In the genomic region with DNA sequence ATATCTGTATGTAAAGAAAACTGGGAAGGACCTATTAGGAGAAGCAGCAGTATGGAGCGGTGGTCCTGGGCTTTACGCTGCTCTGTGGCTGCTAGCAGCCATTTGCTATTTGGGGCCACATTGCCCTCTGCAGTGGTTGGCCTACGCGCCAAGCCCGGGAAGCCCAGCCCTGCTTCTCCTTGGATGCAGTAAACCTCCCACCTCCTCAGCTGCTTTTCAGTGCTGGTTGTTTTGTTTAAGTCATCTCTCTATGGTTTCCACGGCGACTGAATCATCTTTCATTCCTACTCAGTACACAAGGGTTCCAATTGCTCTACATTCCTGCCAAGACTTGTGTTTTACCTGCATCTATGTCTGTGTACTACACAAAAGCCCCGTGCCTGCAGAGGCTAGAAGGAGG, we compare ENCODE assay signal across 30 mouse cellular contexts. TPM values are rescaled to one million over a fixed set of nuclear protein-coding genes. Genes with fewer than 3 reads are reported as not detected.
A peak's percentile ranks its signal among the peaks of the same experiment; 100 is the strongest.
DNase-seq lines count a peak whose midpoint lies in the region; ATAC-seq and TF ChIP-seq lines count a peak whose summit lies in the region.
"Had no signal": no experiment of that assay in that cellular context is flagged by ENCODE, and none has a peak within 500 bp of the region (broad histone marks: within the 10 kb centered on the region; RNA-seq: fewer than 3 reads in every experiment).

No protein-coding gene starts in this region.

- H3K27ac ChIP-seq in hindbrain, embryonic 16.5 days (ENCODE audit: low read depth, low read length): no peak overlapping the region
- H3K27ac ChIP-seq in hindbrain, embryonic 14.5 days: no peak overlapping the region
- H3K27ac ChIP-seq in olfactory bulb, adult 2 months (ENCODE audit: insufficient read depth, low read depth, low read length): 0 out of 2 replicates have a peak overlapping the region, but pooled peaks have one; percentile 15
- H3K27ac ChIP-seq: heart, embryonic 10.5 days; heart, embryonic 15.5 days; hindbrain, embryonic 12.5 days; liver, embryonic 12.5 days; midbrain, embryonic 15.5 days; neural tube, embryonic 15.5 days had no signal

- H3K4me1 ChIP-seq in hindbrain, embryonic 16.5 days (ENCODE audit: control insufficient read depth, insufficient read depth, low read depth, low read length): no peaks in the 10 kb centered on the region
- H3K4me1 ChIP-seq in hindbrain, embryonic 14.5 days (replicated peaks; ENCODE audit: control insufficient read depth, insufficient read depth, low read length): no peaks in the 10 kb centered on the region
- peaks cover 64% of the 10 kb centered on the region for H3K4me1 ChIP-seq in E14TG2a.4 (replicated peaks; ENCODE audit: low read depth, low read length)
- peaks cover 6% of the 10 kb centered on the region for H3K4me1 ChIP-seq in olfactory bulb, adult 2 months (ENCODE audit: control insufficient read depth, insufficient read depth, low read length)
- no peaks in the 10 kb centered on the region for H3K4me1 ChIP-seq in lung, adult 2 months (ENCODE audit: control insufficient read depth, insufficient read depth, low read length)
- H3K4me1 ChIP-seq: hindbrain, embryonic 12.5 days; liver, embryonic 12.5 days; midbrain, embryonic 15.5 days; neural tube, embryonic 15.5 days had no signal

- no peaks in the 10 kb centered on the region for H3K27me3 ChIP-seq in hindbrain, embryonic 16.5 days (replicated peaks; ENCODE audit: control insufficient read depth, insufficient read depth, low read length)
- H3K27me3 ChIP-seq in hindbrain, embryonic 14.5 days (ENCODE audit: control insufficient read depth, insufficient read depth, low read length): no peaks in the 10 kb centered on the region
- H3K27me3 ChIP-seq in E14TG2a.4 (ENCODE audit: insufficient read depth, low read length): no peaks in the 10 kb centered on the region
- H3K27me3 ChIP-seq: heart, embryonic 15.5 days; hindbrain, embryonic 12.5 days; liver, embryonic 12.5 days; midbrain, embryonic 15.5 days; neural tube, embryonic 15.5 days had no signal

- no peak for DNase-seq in hindbrain, embryonic 14.5 days (ENCODE audit: low spot score)
- DNase-seq in ES-CJ7 (ENCODE audit: low read depth, low spot score): peak; percentile 60
- DNase-seq in lung, adult 2 months: no peak
- no peak for DNase-seq in ovary, postnatal 10 days (ENCODE audit: low spot score)
- DNase-seq: adrenal gland, postnatal 14 days; B cell, adult 2 months; cerebellum, adult 18-20 months; cerebellum, postnatal 14 days; gastrocnemius, postnatal 25 days; heart, adult 11 months; kidney, adult 11 months; kidney, postnatal 14 days; layer of hippocampus, adult 9-11 months; liver, postnatal 0 days; lung, postnatal 10 days; spleen, adult 18-20 months; thymus, adult 18-20 months; thymus, postnatal 25 days had no signal

- H3K36me3 ChIP-seq in hindbrain, embryonic 16.5 days (ENCODE audit: control insufficient read depth, insufficient read depth, low read length): peaks cover 31% of the 10 kb centered on the region
- peaks cover 85% of the 10 kb centered on the region for H3K36me3 ChIP-seq in hindbrain, embryonic 14.5 days (replicated peaks; ENCODE audit: control insufficient read depth, insufficient read depth)
- H3K36me3 ChIP-seq in E14TG2a.4 (ENCODE audit: insufficient read depth, low read length): peaks cover 35% of the 10 kb centered on the region

- WGBS in hindbrain, embryonic 16.5 days: 71% methylated on average over 8 of the region's 8 CpGs
- 80% methylated on average over 8 of the region's 8 CpGs for WGBS in hindbrain, embryonic 14.5 days
- 58% methylated on average over 8 of the region's 8 CpGs for WGBS in olfactory bulb, adult 2 months
- 86% methylated on average over 8 of the region's 8 CpGs for WGBS in lung, adult 2 months

- H3K9me3 ChIP-seq in hindbrain, embryonic 16.5 days (ENCODE audit: control insufficient read depth, low read length): no peaks in the 10 kb centered on the region
- H3K9me3 ChIP-seq in hindbrain, embryonic 14.5 days (ENCODE audit: control insufficient read depth, low read length): no peaks in the 10 kb centered on the region
- H3K9me3 ChIP-seq in E14TG2a.4 (ENCODE audit: low read length): no peaks in the 10 kb centered on the region
- H3K9me3 ChIP-seq: G1E; heart, embryonic 10.5 days; heart, embryonic 15.5 days; hindbrain, embryonic 12.5 days; liver, embryonic 12.5 days; midbrain, embryonic 15.5 days; neural tube, embryonic 15.5 days had no signal

- TF ChIP-seq CTCF in E14TG2a.4 (conservative IDR thresholded peaks at IDR 0.05; ENCODE audit: low read length): no peak
- no peak for TF ChIP-seq CTCF in olfactory bulb, adult 2 months (IDR thresholded peaks at IDR 0.05; ENCODE audit: insufficient read depth, low read depth, low read length)
- no peak for TF ChIP-seq CTCF in lung, adult 2 months (IDR thresholded peaks at IDR 0.05; ENCODE audit: insufficient read depth, low read length)

- H3K4me3 ChIP-seq in hindbrain, embryonic 16.5 days (ENCODE audit: low read length): no peak overlapping the region
- no peak overlapping the region for H3K4me3 ChIP-seq in hindbrain, embryonic 14.5 days (replicated peaks; ENCODE audit: low read length)
- 0 out of 2 replicates have a peak overlapping the region, but pooled peaks have one; percentile 23 for H3K4me3 ChIP-seq in E14TG2a.4 (replicated peaks; ENCODE audit: low read length)
- no peak overlapping the region for H3K4me3 ChIP-seq in olfactory bulb, adult 2 months (ENCODE audit: insufficient read depth, low read depth, low read length)
- no peak overlapping the region for H3K4me3 ChIP-seq in lung, adult 2 months (replicated peaks; ENCODE audit: extremely low read depth, low read depth, low read length)
- H3K4me3 ChIP-seq: heart, embryonic 10.5 days; heart, embryonic 15.5 days; hindbrain, embryonic 12.5 days; liver, embryonic 12.5 days; midbrain, embryonic 15.5 days; neural tube, embryonic 15.5 days had no signal

- ATAC-seq in hindbrain, embryonic 16.5 days: 0 out of 2 replicates have a peak, but pooled peaks have one; percentile 30
- ATAC-seq in hindbrain, embryonic 14.5 days (ENCODE audit: low FRiP score): no peak
- ATAC-seq: forebrain, embryonic 16.5 days; inflammation-experienced regulatory T-cells, adult 6 months; liver, embryonic 12.5 days; liver, postnatal 0 days; midbrain, embryonic 15.5 days had no signal

- H3K9ac ChIP-seq in hindbrain, embryonic 16.5 days (ENCODE audit: low read depth, low read length): no peak overlapping the region
- no peak overlapping the region for H3K9ac ChIP-seq in hindbrain, embryonic 14.5 days
- H3K9ac ChIP-seq: heart, embryonic 15.5 days; hindbrain, embryonic 12.5 days; liver, embryonic 12.5 days; liver, postnatal 0 days; midbrain, embryonic 15.5 days; neural tube, embryonic 15.5 days had no signal

- no peak overlapping the region for H3K4me2 ChIP-seq in hindbrain, embryonic 16.5 days (ENCODE audit: low read length)
- H3K4me2 ChIP-seq in hindbrain, embryonic 14.5 days (replicated peaks): no peak overlapping the region
- H3K4me2 ChIP-seq: heart, embryonic 15.5 days; hindbrain, embryonic 12.5 days; liver, embryonic 12.5 days; midbrain, embryonic 15.5 days; neural tube, embryonic 15.5 days had no signal

- no peak for TF ChIP-seq POLR2A in olfactory bulb, adult 2 months (IDR thresholded peaks at IDR 0.05; ENCODE audit: insufficient read depth, low read depth, low read length)
- no peak for TF ChIP-seq POLR2A in lung, adult 2 months (IDR thresholded peaks at IDR 0.05; ENCODE audit: borderline replicate concordance, extremely low read depth, low read depth, low read length)

RNA-seq across cellular contexts. Expression of gene Pdhb, which starts 24.0 kb away (rescaled TPM):
- polyA plus RNA-seq in hindbrain, embryonic 16.5 days (2015; fragmentation: Nextera tagmentation; extraction: Ambion mirVana): 274 and 298 TPM in 2 replicates
- 271 and 280 TPM in 2 replicates for polyA plus RNA-seq in hindbrain, embryonic 14.5 days (2014; fragmentation: Nextera tagmentation; extraction: Ambion mirVana)
- polyA plus RNA-seq in olfactory bulb, adult 2 months (2012; ENCODE audit: insufficient read depth, insufficient read length, low replicate concordance, missing spikeins): not detected in 2 replicates
- polyA plus RNA-seq in lung, adult 2 months (2012; rRNA removed): 30.3 and 53.1 TPM in 2 replicates

RNA-seq across cellular contexts. Expression of gene Pxk, which starts 50.8 kb away (rescaled TPM):
- polyA plus RNA-seq in hindbrain, embryonic 16.5 days (2015; fragmentation: Nextera tagmentation; extraction: Ambion mirVana): 67.9 and 70.4 TPM in 2 replicates
- polyA plus RNA-seq in hindbrain, embryonic 14.5 days (2014; fragmentation: Nextera tagmentation; extraction: Ambion mirVana): 66.0 and 68.9 TPM in 2 replicates
- not detected in 2 replicates for polyA plus RNA-seq in olfactory bulb, adult 2 months (2012; ENCODE audit: insufficient read depth, insufficient read length, low replicate concordance, missing spikeins)
- polyA plus RNA-seq in lung, adult 2 months (2012; rRNA removed): 25.5 and 28.3 TPM in 2 replicates

Comparison
In these comparisons a context has a peak if more than half of its experiments do, and no peak if none do; other contexts are left out.
1. RNA of gene Pxk, which starts 50.8 kb away (polyA plus RNA-seq): 67.9 to 70.4 TPM in hindbrain, embryonic 16.5 days, 66.0 to 68.9 TPM in hindbrain, embryonic 14.5 days and 25.5 to 28.3 TPM in lung, adult 2 months; not detected in olfactory bulb, adult 2 months; every median in the first group is over 10 times any median in the second.